Mouse (Mus musculus) brown adipose tissue, adult 24 weeks (tissue): ENCODE measurements around the gene Crygd. TPM values are rescaled to one million over a fixed set of nuclear protein-coding genes. Genes with fewer than 3 reads are reported as not detected.
"Not testable (repeated sequence)": the region's sequence is repeated elsewhere in the genome, so short reads cannot be mapped to it uniquely, and the experiment has no call there.

ENCODE experiments used
- H3K27ac ChIP-seq: fragments of 200-500 bp; replicated peaks from 2 replicates; pipeline ENCODE4 v1.5.1; 2012; ENCODE audit warnings: low read depth, mild to moderate bottlenecking, low read length
- H3K4me1 ChIP-seq: fragments of 200-500 bp; 2 replicates; pipeline ENCODE4 v1.6.1; 2012; ENCODE audit warnings: low read length, mixed read lengths; ENCODE audit not compliant: control insufficient read depth, insufficient read depth, insufficient read length
- H3K4me3 ChIP-seq: fragments of 200-500 bp; 2 replicates; pipeline ENCODE4 v1.5.1; 2012; ENCODE audit warnings: low read depth, mild to moderate bottlenecking, low read length, moderate library complexity; ENCODE audit not compliant: insufficient read depth
- polyA plus RNA-seq: library from polyadenylated mRNA; stranded (reverse); fragments of >200 nt; gene quantifications from 2 replicates; pipeline ENCODE4 v1.2.4, GENCODE M21; 2012; ENCODE audit not compliant: missing spikeins, insufficient read depth, insufficient read length

Gene Crygd
- polyA plus RNA-seq, 1 experiment, result not detected

GRCm38 (mm10) chr1:65067842-65068241 lies 4.6 kb upstream of the Crygd start:
- Histone ChIP-seq H3K4me3 (no peak overlapping the region), H3K4me1 (no peaks in the 10 kb centered on the region), H3K27ac (no peak overlapping the region)

GRCm38 (mm10) chr1:65064201-65064600 lies 949 bp upstream of the Crygd start:
- Histone ChIP-seq H3K27ac (no peak overlapping the region; the same call in 1 of the 2 replicates), H3K4me3 (peak overlapping the region; percentile 35; the same call in 1 of the 2 replicates), H3K4me1 (no peaks in the 10 kb centered on the region)

- no peak overlapping the region for H3K27ac ChIP-seq
- H3K4me1 ChIP-seq, result no peaks in the 10 kb centered on the region
- H3K4me3 ChIP-seq, result no peak overlapping the region
Observed at GRCm38 (mm10) chr1:65052140-65052539, 11.1 kb downstream of the Crygd start.

GRCm38 (mm10) chr1:65051696-65052095 lies 11.6 kb downstream of the Crygd start:
- Histone ChIP-seq H3K27ac (no peak overlapping the region), H3K4me1 (no peaks in the 10 kb centered on the region), H3K4me3 (no peak overlapping the region)

GRCm38 (mm10) chr1:65050952-65051351 lies 12.3 kb downstream of the Crygd start, which contains the start of gene Cryge:
TSS of gene Cryge (minus strand) at chr1:65051149.
- H3K27ac ChIP-seq, H3K4me3 ChIP-seq, H3K4me1 ChIP-seq: not testable (repeated sequence)

GRCm38 (mm10) chr1:65048781-65049180 lies 14.5 kb downstream of the Crygd start:
- H3K4me3 ChIP-seq, result no peak overlapping the region
- no peak overlapping the region for H3K27ac ChIP-seq
- H3K4me1 ChIP-seq, result no peaks in the 10 kb centered on the region

- Histone ChIP-seq H3K27ac (no peak overlapping the region), H3K4me1 (no peaks in the 10 kb centered on the region), H3K4me3 (no peak overlapping the region)
Observed at GRCm38 (mm10) chr1:65046401-65047109, 16.7 kb downstream of the Crygd start.

GRCm38 (mm10) chr1:65043433-65043832 lies 19.8 kb downstream of the Crygd start:
- Histone ChIP-seq H3K4me3 (no peak overlapping the region), H3K4me1 (no peaks in the 10 kb centered on the region), H3K27ac (no peak overlapping the region)

- no peaks in the 10 kb centered on the region for H3K4me1 ChIP-seq
- H3K4me3 ChIP-seq, result no peak overlapping the region
- peak overlapping the region; percentile 14; the same call in 1 of the 2 replicates for H3K27ac ChIP-seq
Observed at GRCm38 (mm10) chr1:65041837-65042236, 21.4 kb downstream of the Crygd start.

- H3K4me1 ChIP-seq, result no peaks in the 10 kb centered on the region
Observed at GRCm38 (mm10) chr1:65040806-65041205, 22.4 kb downstream of the Crygd start.

GRCm38 (mm10) chr1:65039679-65040078 lies 23.6 kb downstream of the Crygd start:
- H3K27ac ChIP-seq, result no peak overlapping the region
- no peak overlapping the region for H3K4me3 ChIP-seq
- H3K4me1 ChIP-seq, result no peaks in the 10 kb centered on the region

More at GRCm38 (mm10) chr1:65040806-65041205, 22.4 kb downstream of the Crygd start:
- Histone ChIP-seq H3K4me3 (no peak overlapping the region), H3K27ac (peak overlapping the region; percentile 62)

GRCm38 (mm10) chr1:65037542-65037941 lies 25.7 kb downstream of the Crygd start:
- no peak overlapping the region for H3K27ac ChIP-seq
- no peaks in the 10 kb centered on the region for H3K4me1 ChIP-seq
- H3K4me3 ChIP-seq, result no peak overlapping the region

GRCm38 (mm10) chr1:65035513-65035912 lies 27.7 kb downstream of the Crygd start:
- H3K4me3 ChIP-seq, result no peak overlapping the region
- H3K27ac ChIP-seq, result no peak overlapping the region
- no peaks in the 10 kb centered on the region for H3K4me1 ChIP-seq

GRCm38 (mm10) chr1:65032641-65033040 lies 30.6 kb downstream of the Crygd start, which contains the start of gene Akr1cl:
TSS of gene Akr1cl (minus strand) at chr1:65032759.
- Histone ChIP-seq H3K27ac (no peak within 1 kb of the TSS), H3K4me1 (no peaks in the 10 kb centered on the region), H3K4me3 (no peak within 1 kb of the TSS)

- Histone ChIP-seq H3K27ac (no peak overlapping the region), H3K4me3 (no peak overlapping the region), H3K4me1 (no peaks in the 10 kb centered on the region)
Observed at GRCm38 (mm10) chr1:65028206-65028605, 35.0 kb downstream of the Crygd start.

- no peaks in the 10 kb centered on the region for H3K4me1 ChIP-seq
- H3K27ac ChIP-seq, result no peak overlapping the region
- H3K4me3 ChIP-seq, result no peak overlapping the region
Observed at GRCm38 (mm10) chr1:65012726-65013125, 50.5 kb downstream of the Crygd start.
